Mouse (Mus musculus): Measurements from ENCODE around the gene Grk2. TPM values are rescaled to one million over a fixed set of nuclear protein-coding genes. Genes with fewer than 3 reads are reported as not detected.

Gene Grk2
- polyA plus RNA-seq, 1 experiment from 2014 or later: 17.9 TPM

GRCm38 (mm10) chr19:4294381-4295097 is 11.5 kb downstream of the Grk2 start:
- H3K4me3 ChIP-seq: no peak overlapping the region
- peaks cover 56% of the 10 kb centered on the region for H3K4me1 ChIP-seq
- ATAC-seq: peak; percentile 58
- H3K9ac ChIP-seq: no peak overlapping the region
- H3K9me3 ChIP-seq (replicated peaks): no peaks in the 10 kb centered on the region
- H3K27me3 ChIP-seq (replicated peaks): no peaks in the 10 kb centered on the region
- peaks cover 83% of the 10 kb centered on the region for H3K36me3 ChIP-seq
- peak overlapping the region; percentile 49 for H3K4me2 ChIP-seq
- WGBS (ENCODE audit: insufficient replicate concordance): 38% methylated on average over 14 of the region's 14 CpGs
- peak overlapping the region; percentile 63 for H3K27ac ChIP-seq

- H3K9me3 ChIP-seq (replicated peaks): no peaks in the 10 kb centered on the region
- H3K9ac ChIP-seq: no peak overlapping the region
- H3K36me3 ChIP-seq: peaks cover 92% of the 10 kb centered on the region
- WGBS (ENCODE audit: insufficient replicate concordance): 80% methylated on average over 11 of the region's 11 CpGs
- peaks cover 23% of the 10 kb centered on the region for H3K4me1 ChIP-seq
- no peak overlapping the region for H3K4me2 ChIP-seq
- no peak for ATAC-seq
- H3K27ac ChIP-seq: no peak overlapping the region
- H3K27me3 ChIP-seq (replicated peaks): no peaks in the 10 kb centered on the region
- H3K4me3 ChIP-seq: no peak overlapping the region
Observed at GRCm38 (mm10) chr19:4291161-4291560, 14.9 kb downstream of the Grk2 start.

- WGBS (ENCODE audit: insufficient replicate concordance): 82% methylated on average over 15 of the region's 15 CpGs
- Histone ChIP-seq H3K4me3 (no peak overlapping the region), H3K36me3 (peaks cover 93% of the 10 kb centered on the region), H3K27ac (no peak overlapping the region), H3K9ac (no peak overlapping the region), H3K27me3 (replicated peaks) (no peaks in the 10 kb centered on the region), H3K9me3 (replicated peaks) (no peaks in the 10 kb centered on the region), H3K4me1 (peaks cover 20% of the 10 kb centered on the region), H3K4me2 (no peak overlapping the region)
- ATAC-seq: no peak
Observed at GRCm38 (mm10) chr19:4290749-4291148, 15.3 kb downstream of the Grk2 start.

- 26% methylated on average over 7 of the region's 7 CpGs for WGBS (ENCODE audit: insufficient replicate concordance)
- Histone ChIP-seq H3K27ac (no peak overlapping the region), H3K36me3 (peaks cover 37% of the 10 kb centered on the region), H3K27me3 (replicated peaks) (peaks cover 13% of the 10 kb centered on the region), H3K4me3 (peak overlapping the region; percentile 65), H3K9me3 (replicated peaks) (no peaks in the 10 kb centered on the region; the same call in 1 of the 2 replicates), H3K4me1 (peaks cover 17% of the 10 kb centered on the region), H3K4me2 (peak overlapping the region; percentile 94), H3K9ac (no peak overlapping the region)
- ATAC-seq: no peak
Observed at GRCm38 (mm10) chr19:4283653-4284052, 22.4 kb downstream of the Grk2 start.

- H3K36me3 ChIP-seq: peaks cover 31% of the 10 kb centered on the region
- H3K4me3 ChIP-seq: peak within 1 kb of the TSS; percentile 65
- H3K4me1 ChIP-seq: peaks cover 17% of the 10 kb centered on the region
- no peak within 1 kb of the TSS for H3K27ac ChIP-seq
- peaks cover 13% of the 10 kb centered on the region for H3K27me3 ChIP-seq (replicated peaks)
- H3K4me2 ChIP-seq: peak within 1 kb of the TSS; percentile 94
- WGBS (ENCODE audit: insufficient replicate concordance): under 1% methylated on average over 50 of the region's 50 CpGs
- ATAC-seq: peak; percentile 85
- H3K9me3 ChIP-seq (replicated peaks): no peaks in the 10 kb centered on the region; the same call in 1 of the 2 replicates
- H3K9ac ChIP-seq: peak within 1 kb of the TSS; percentile 62
Observed at GRCm38 (mm10) chr19:4282898-4283553, 23.0 kb downstream of the Grk2 start, which contains the start of gene Ankrd13d. Gene Ankrd13d, minus strand, starts transcription at chr19:4283137.

- no peak for ATAC-seq
- H3K4me3 ChIP-seq: no peak overlapping the region
- H3K27me3 ChIP-seq (replicated peaks): peaks cover 13% of the 10 kb centered on the region
- 83% methylated on average over 9 of the region's 9 CpGs for WGBS (ENCODE audit: insufficient replicate concordance)
- no peak overlapping the region for H3K9ac ChIP-seq
- peaks cover 5% of the 10 kb centered on the region for H3K36me3 ChIP-seq
- no peaks in the 10 kb centered on the region; the same call in 1 of the 2 replicates for H3K9me3 ChIP-seq (replicated peaks)
- no peak overlapping the region for H3K4me2 ChIP-seq
- no peak overlapping the region for H3K27ac ChIP-seq
- peaks cover 17% of the 10 kb centered on the region for H3K4me1 ChIP-seq
Observed at GRCm38 (mm10) chr19:4280425-4280824, 25.6 kb downstream of the Grk2 start.

- no peak overlapping the region for H3K27ac ChIP-seq
- H3K4me3 ChIP-seq: no peak overlapping the region
- no peaks in the 10 kb centered on the region for H3K36me3 ChIP-seq
- no peaks in the 10 kb centered on the region; the same call in 1 of the 2 replicates for H3K9me3 ChIP-seq (replicated peaks)
- ATAC-seq: no peak
- peaks cover 17% of the 10 kb centered on the region for H3K4me1 ChIP-seq
- peaks cover 13% of the 10 kb centered on the region for H3K27me3 ChIP-seq (replicated peaks)
- 69% methylated on average over 1 of the region's 1 CpGs for WGBS (ENCODE audit: insufficient replicate concordance)
- no peak overlapping the region for H3K4me2 ChIP-seq
- no peak overlapping the region for H3K9ac ChIP-seq
Observed at GRCm38 (mm10) chr19:4279487-4279886, 26.5 kb downstream of the Grk2 start.

- 88% methylated on average over 11 of the region's 11 CpGs for WGBS (ENCODE audit: insufficient replicate concordance)
- no peak for ATAC-seq
Observed at GRCm38 (mm10) chr19:4270972-4271371, 35.0 kb downstream of the Grk2 start.

GRCm38 (mm10) chr19:4270187-4270586 is 35.8 kb downstream of the Grk2 start:
- no peak overlapping the region for H3K4me2 ChIP-seq
- H3K4me1 ChIP-seq: peaks cover 15% of the 10 kb centered on the region
- H3K9me3 ChIP-seq (replicated peaks): no peaks in the 10 kb centered on the region
- no peak overlapping the region for H3K27ac ChIP-seq
- ATAC-seq: no peak
- no peaks in the 10 kb centered on the region for H3K36me3 ChIP-seq
- no peak overlapping the region for H3K4me3 ChIP-seq
- 55% methylated on average over 6 of the region's 6 CpGs for WGBS (ENCODE audit: insufficient replicate concordance)
- no peak overlapping the region for H3K9ac ChIP-seq
- H3K27me3 ChIP-seq (replicated peaks): peaks cover 52% of the 10 kb centered on the region

More at GRCm38 (mm10) chr19:4270972-4271371, 35.0 kb downstream of the Grk2 start:
- no peaks in the 10 kb centered on the region for H3K36me3 ChIP-seq
- H3K9ac ChIP-seq: no peak overlapping the region
- no peak overlapping the region for H3K4me2 ChIP-seq
- H3K27ac ChIP-seq: no peak overlapping the region
- peaks cover 15% of the 10 kb centered on the region for H3K4me1 ChIP-seq
- peaks cover 52% of the 10 kb centered on the region for H3K27me3 ChIP-seq (replicated peaks)
- no peaks in the 10 kb centered on the region for H3K9me3 ChIP-seq (replicated peaks)
- H3K4me3 ChIP-seq: no peak overlapping the region

- H3K27me3 ChIP-seq (replicated peaks): peaks cover 58% of the 10 kb centered on the region
- peaks cover 15% of the 10 kb centered on the region for H3K4me1 ChIP-seq
- H3K36me3 ChIP-seq: no peaks in the 10 kb centered on the region
- peak within 1 kb of the TSS; percentile 49 for H3K4me3 ChIP-seq
- H3K4me2 ChIP-seq: peak within 1 kb of the TSS; percentile 71
- no peak within 1 kb of the TSS for H3K27ac ChIP-seq
- H3K9ac ChIP-seq: peak within 1 kb of the TSS; percentile 52
- ATAC-seq: peak; percentile 80
- 11% methylated on average over 46 of the region's 46 CpGs for WGBS (ENCODE audit: insufficient replicate concordance)
- H3K9me3 ChIP-seq (replicated peaks): no peaks in the 10 kb centered on the region
Observed at GRCm38 (mm10) chr19:4268566-4269361, 37.3 kb downstream of the Grk2 start, which contains the start of gene Ssh3. Gene Ssh3, minus strand, starts transcription at chr19:4269180.

- H3K4me1 ChIP-seq: peaks cover 15% of the 10 kb centered on the region
- no peak overlapping the region for H3K4me3 ChIP-seq
- no peak overlapping the region for H3K9ac ChIP-seq
- H3K4me2 ChIP-seq: no peak overlapping the region
- no peaks in the 10 kb centered on the region for H3K36me3 ChIP-seq
- 59% methylated on average over 4 of the region's 4 CpGs for WGBS (ENCODE audit: insufficient replicate concordance)
- ATAC-seq: no peak
- H3K9me3 ChIP-seq (replicated peaks): no peaks in the 10 kb centered on the region
- H3K27me3 ChIP-seq (replicated peaks): peaks cover 54% of the 10 kb centered on the region
- H3K27ac ChIP-seq: no peak overlapping the region
Observed at GRCm38 (mm10) chr19:4265956-4266355, 40.1 kb downstream of the Grk2 start.
